Mouse (Mus musculus) kidney, postnatal 25 days (tissue): ENCODE measurements around the gene Ctnnbl1.

Experiments used
- DNase-seq, 2 experiments: peaks; one replicate each; pipeline ENCODE4 v3.0.0; 2021; ENCODE audit warnings: mixed read lengths in 2 of 2

The Ctnnbl1 gene

GRCm38 (mm10) chr2:157821259-157821658 is 84.1 kb downstream of the Ctnnbl1 start:
- peak in 1 of 2 experiments; percentile 1 for DNase-seq

- DNase-seq, result no peak
Measured at GRCm38 (mm10) chr2:157823456-157823855, 86.3 kb downstream of the Ctnnbl1 start.

GRCm38 (mm10) chr2:157824249-157824648 is 87.0 kb downstream of the Ctnnbl1 start:
- DNase-seq, result peak in 1 of 2 experiments; percentile 19

GRCm38 (mm10) chr2:157830101-157830500 is 92.9 kb downstream of the Ctnnbl1 start:
- DNase-seq, result no peak

GRCm38 (mm10) chr2:157830620-157831354 is 93.6 kb downstream of the Ctnnbl1 start:
- DNase-seq, result no peak

GRCm38 (mm10) chr2:157837050-157837449 is 99.8 kb downstream of the Ctnnbl1 start:
- no peak for DNase-seq

- DNase-seq, result no peak
Measured at GRCm38 (mm10) chr2:157838206-157838923, 101.2 kb downstream of the Ctnnbl1 start.

- DNase-seq, result no peak
Measured at GRCm38 (mm10) chr2:157840641-157841078, 103.5 kb downstream of the Ctnnbl1 start.

GRCm38 (mm10) chr2:157841121-157841520 is 103.9 kb downstream of the Ctnnbl1 start:
- DNase-seq, result peak in 1 of 2 experiments; percentile 26

- no peak for DNase-seq
Measured at GRCm38 (mm10) chr2:157844746-157845145, 107.5 kb downstream of the Ctnnbl1 start.

- DNase-seq, result peak in 1 of 2 experiments; percentile 5
Measured at GRCm38 (mm10) chr2:157845831-157846230, 108.6 kb downstream of the Ctnnbl1 start.

- DNase-seq, result peak in 1 of 2 experiments; percentile 20
Measured at GRCm38 (mm10) chr2:157853135-157853534, 115.9 kb downstream of the Ctnnbl1 start.

- DNase-seq, result no peak
Measured at GRCm38 (mm10) chr2:157855814-157856213, 118.6 kb downstream of the Ctnnbl1 start.

- DNase-seq, result no peak
Measured at GRCm38 (mm10) chr2:157857496-157857895, 120.3 kb downstream of the Ctnnbl1 start.

GRCm38 (mm10) chr2:157858317-157858716 is 121.1 kb downstream of the Ctnnbl1 start:
- DNase-seq, result no peak

GRCm38 (mm10) chr2:157859046-157859701 is 122.0 kb downstream of the Ctnnbl1 start:
- no peak for DNase-seq

- no peak for DNase-seq
Measured at GRCm38 (mm10) chr2:157861273-157861944, 124.2 kb downstream of the Ctnnbl1 start.

- DNase-seq, result no peak
Measured at GRCm38 (mm10) chr2:157862306-157862705, 125.1 kb downstream of the Ctnnbl1 start.

GRCm38 (mm10) chr2:157867126-157867525 is 129.9 kb downstream of the Ctnnbl1 start:
- DNase-seq, result no peak

- no peak for DNase-seq
Measured at GRCm38 (mm10) chr2:157870247-157870646, 133.0 kb downstream of the Ctnnbl1 start.

GRCm38 (mm10) chr2:157873223-157873622 is 136.0 kb downstream of the Ctnnbl1 start:
- peak; percentile 36 to 80 for DNase-seq

- no peak for DNase-seq
Measured at GRCm38 (mm10) chr2:157873691-157874090, 136.5 kb downstream of the Ctnnbl1 start.

GRCm38 (mm10) chr2:157875111-157875510 is 137.9 kb downstream of the Ctnnbl1 start:
- DNase-seq, result peak; percentile 21 to 63
